Mouse (Mus musculus) Patski (cell line): ENCODE results near the gene Ncaph. TPM values are rescaled to one million over a fixed set of nuclear protein-coding genes. Genes with fewer than 3 reads are reported as not detected.

Experiments used
- ATAC-seq: fragments of 100-300 bp; one replicate; pipeline ENCODE4 v1.8.0; 2021
- CTCF ChIA-PET: fragments of 350-600 bp; sonication (Branson Sonifier 250); formaldehyde crosslinking; loops from one replicate; lab custom pipeline; 2022; ENCODE audit warnings: inconsistent platforms; lab: Charles Lee
- POLR2A ChIA-PET: fragments of 350-600 bp; sonication (Branson Sonifier 250); formaldehyde crosslinking; loops from one replicate; lab custom pipeline; 2022; ENCODE audit warnings: antibody characterized with exemption, inconsistent platforms; lab: Charles Lee
- DNase-seq: peaks from one replicate; pipeline ENCODE4 v3.0.0-alpha.2; 2011; ENCODE audit warnings: low read depth, low spot score
- H3K27me3 ChIP-seq: fragments of 371-371 bp; one replicate; pipeline ENCODE4 v1.5.1; 2021
- CTCF ChIP-seq: fragments of 100-300 bp; IDR thresholded peaks from one replicate; pipeline ENCODE4 v1.5.1; 2021
- in situ Hi-C: fragments of 300-500 bp; cut with MboI; formaldehyde crosslinking; loops from 3 replicates; pipeline ENCODE4 v1.11.1; 2018; ENCODE audit warnings: low pct_unique_long_range_greater_than_20kb, mixed read lengths
- polyA plus RNA-seq: library from polyadenylated mRNA; unstranded; gene quantifications from one replicate; pipeline ENCODE4 v1.2.3, GENCODE M21; 2021

The Ncaph gene
- polyA plus RNA-seq, 1 experiment from 2014 or later, result 30.1 TPM

- no peak for TF ChIP-seq CTCF
- no peak for DNase-seq
- ChIA-PET CTCF (no interaction called here), POLR2A (no interaction called here)
- ATAC-seq, result no peak
- no peaks in the 10 kb centered on the region for H3K27me3 ChIP-seq
- in situ Hi-C loops, result no loop called here
These were observed 72.3 kb downstream of the Ncaph start for GRCm38 (mm10) chr2:127061471-127061870.

Other genes with a start within 250 kb of the Ncaph start
- gene Sppl2a, start 200.7 kb downstream of the Ncaph start, polyA plus RNA-seq, result 106 TPM
- 9.9 TPM for gene Ap4e1, start 125.2 kb downstream of the Ncaph start, polyA plus RNA-seq
- gene Blvra, start 63.3 kb downstream of the Ncaph start, polyA plus RNA-seq, result 35.8 TPM
- gene Itpripl1, start 9.5 kb upstream of the Ncaph start, polyA plus RNA-seq, result 10.0 TPM
- 0.76 TPM for gene 1810024B03Rik, start 74.3 kb upstream of the Ncaph start, polyA plus RNA-seq
- gene Snrnp200, start 74.4 kb upstream of the Ncaph start, polyA plus RNA-seq, result 108 TPM
- gene Ciao1, start 113.9 kb upstream of the Ncaph start, polyA plus RNA-seq, result 70.5 TPM
- gene Tmem127, start 114.0 kb upstream of the Ncaph start, polyA plus RNA-seq, result 81.1 TPM
- 85.1 TPM for gene Stard7, start 136.3 kb upstream of the Ncaph start, polyA plus RNA-seq
- 7.0 TPM for gene Dusp2, start 202.2 kb upstream of the Ncaph start, polyA plus RNA-seq
- not detected for gene Astl, start 204.7 kb upstream of the Ncaph start, polyA plus RNA-seq
- gene Adra2b, start 229.3 kb upstream of the Ncaph start, polyA plus RNA-seq, result not detected